Mouse (Mus musculus) lung, postnatal 25 days (tissue): ENCODE measurements around the gene Caly.

Experiments
- DNase-seq: peaks from one replicate; pipeline ENCODE4 v3.0.0; 2022; ENCODE audit warnings: low spot score

Gene Caly

DNA sequence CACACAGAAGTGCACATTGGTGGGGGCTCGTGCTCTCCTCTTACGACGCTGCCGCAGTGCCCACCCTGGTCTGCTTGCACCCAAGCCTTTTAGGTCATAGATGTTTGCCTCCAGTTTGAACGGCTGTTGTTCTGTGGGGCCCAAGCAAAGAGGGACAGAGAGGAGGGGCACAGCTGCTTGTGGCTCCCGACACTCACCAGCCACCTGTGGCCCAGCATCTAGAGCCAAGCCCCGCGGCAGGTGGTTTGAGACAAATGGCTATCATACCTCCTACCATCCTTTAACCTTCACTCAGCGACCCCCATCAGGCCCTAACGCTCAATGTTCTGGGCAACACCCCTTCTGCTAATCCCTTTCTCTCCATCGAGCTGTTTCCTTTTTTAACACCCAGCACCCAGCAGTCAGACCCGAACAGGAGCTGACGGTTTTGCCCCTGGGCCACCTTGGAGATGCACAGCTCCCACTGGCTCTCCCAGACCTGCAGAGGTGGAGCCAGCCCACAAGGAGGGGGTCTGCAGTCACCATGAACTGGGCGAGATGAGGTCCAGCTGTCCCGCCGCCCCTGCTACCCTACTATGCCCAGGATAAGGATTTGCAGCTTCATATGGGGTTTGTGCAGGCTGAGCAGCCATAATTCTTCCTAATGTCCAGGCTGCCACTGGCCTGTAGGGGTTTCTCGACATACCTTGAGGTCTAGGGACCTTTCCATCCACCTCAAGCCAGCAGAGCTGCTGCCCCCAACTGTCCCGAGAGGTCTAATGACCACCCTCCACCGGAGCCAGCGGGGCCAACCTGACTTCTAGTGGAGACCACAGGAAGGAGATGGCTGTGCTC, 723 bp downstream of the Caly start:
- no peak for DNase-seq

DNA sequence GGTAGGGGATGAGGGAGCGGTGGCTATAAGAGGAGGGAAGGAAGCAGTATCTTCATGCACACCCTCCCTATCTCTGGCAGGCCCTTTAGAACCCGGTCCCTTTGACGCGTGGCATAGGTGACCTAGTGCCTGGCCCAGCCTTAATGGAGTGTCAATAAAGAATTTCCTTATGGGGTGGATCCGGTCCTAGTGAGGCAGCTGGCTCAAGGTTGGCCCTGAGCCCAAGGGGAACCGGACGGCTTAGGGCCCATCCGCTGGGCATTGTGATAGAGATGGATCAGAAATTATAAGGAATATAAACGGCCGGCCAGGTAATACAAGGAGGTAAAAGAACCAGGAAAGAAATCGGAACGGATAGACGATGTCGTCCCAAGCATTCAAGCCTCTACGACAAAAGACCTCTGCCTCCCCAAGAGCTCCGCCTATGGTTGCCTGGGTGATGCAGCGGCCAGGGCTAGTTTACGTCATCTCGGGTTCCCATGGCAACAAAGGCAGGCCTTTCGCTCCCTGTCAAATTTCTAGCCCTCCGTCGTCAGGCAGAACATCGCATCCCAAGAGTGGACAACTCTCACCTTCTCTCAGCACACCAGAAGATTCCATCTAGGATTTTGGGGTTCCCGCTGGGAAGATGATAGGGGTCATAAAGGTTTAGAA, 1.7 kb downstream of the Caly start:
- peak; percentile 19 for DNase-seq

DNA sequence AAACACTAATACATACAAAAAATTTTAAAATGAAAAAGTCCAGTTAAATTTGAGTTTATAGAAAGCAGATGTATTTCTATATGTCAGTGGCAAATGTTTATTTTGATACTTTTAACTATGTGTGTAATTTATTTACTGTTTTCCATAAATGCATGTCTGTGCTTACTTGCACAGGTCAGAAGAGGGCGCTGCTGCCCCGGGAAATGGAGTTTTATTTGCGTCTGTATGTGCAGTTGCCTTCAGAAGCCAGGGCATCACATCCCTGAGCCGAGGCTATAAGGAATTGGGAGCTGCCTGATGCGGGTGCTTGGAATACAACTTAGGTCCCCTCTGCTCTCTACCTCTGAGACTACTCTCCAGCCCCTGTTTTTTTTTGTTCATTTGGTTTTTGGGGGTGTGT, 3.6 kb downstream of the Caly start:
- peak; percentile 49 for DNase-seq

DNA sequence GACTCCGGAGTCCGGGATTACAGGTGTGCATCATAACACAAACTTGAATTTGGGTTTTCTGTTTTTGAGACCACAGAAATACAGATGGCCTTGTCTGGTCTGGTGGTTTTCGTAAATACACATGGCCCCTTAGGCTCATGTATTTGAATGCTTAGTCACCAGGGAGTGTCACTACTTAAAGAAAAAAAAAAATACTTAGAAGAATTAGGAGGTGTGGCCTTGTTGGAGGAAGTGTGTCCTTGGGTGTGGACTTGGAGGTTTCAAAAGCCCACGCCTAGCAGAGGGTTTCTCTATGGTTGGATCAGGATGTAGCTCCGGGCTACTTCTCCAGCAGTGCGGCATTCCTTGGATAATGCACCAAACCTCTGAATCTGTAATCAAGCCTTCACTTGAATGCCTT, 4.7 kb downstream of the Caly start:
- no peak for DNase-seq

DNA sequence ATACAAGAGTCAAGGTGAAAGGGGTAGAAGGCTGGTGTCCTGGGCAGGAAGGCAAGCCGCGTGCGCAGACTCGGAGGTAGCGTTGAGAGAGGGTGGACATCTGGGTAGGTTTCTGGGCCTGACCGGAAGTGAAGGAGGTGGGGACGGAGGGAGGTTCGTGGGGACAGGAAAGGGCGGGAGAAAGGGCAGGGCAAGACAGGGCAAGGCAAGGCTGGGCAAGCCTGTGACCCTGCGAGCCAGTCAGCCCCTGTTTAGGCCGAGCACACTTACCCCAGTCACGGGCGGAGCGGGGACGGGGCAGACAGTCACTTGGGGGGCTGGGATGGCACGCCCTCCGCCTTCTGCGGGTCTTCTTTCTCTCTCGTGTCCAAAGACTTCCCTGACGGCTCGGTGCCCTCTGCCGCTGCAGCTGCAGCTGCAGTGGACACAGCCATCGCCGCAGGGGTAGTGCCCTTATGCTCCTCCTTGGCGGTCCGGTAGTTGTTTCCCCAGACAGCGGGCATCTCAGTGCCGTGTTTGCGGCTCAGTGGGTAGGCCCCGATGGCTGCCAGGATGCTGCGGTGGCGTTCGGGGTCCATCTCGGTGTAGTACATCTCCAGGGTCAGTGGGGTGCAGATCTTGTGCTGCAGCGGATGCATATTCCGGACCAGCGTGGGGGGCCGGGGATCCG, 12.2 kb downstream of the Caly start:
- DNase-seq: no peak

DNA sequence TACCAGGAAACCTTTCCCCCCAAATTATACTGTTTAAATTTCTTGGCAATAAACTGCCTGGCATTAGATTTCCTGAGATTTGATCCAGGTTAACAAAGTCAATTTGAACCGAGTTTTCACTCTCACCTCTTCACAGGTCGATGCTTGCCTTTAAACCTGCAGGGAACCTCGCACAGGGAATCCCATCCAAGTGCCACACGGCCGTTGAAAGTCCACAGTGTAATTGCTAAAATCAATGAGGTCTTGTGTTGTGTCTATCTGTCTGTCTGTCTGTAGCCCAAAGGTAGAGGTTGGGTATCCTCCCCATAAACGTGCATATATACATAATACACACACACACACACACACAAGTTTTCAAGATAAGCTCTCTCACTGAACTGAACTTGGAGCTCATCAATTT, 15.0 kb downstream of the Caly start:
- DNase-seq: no peak

DNA sequence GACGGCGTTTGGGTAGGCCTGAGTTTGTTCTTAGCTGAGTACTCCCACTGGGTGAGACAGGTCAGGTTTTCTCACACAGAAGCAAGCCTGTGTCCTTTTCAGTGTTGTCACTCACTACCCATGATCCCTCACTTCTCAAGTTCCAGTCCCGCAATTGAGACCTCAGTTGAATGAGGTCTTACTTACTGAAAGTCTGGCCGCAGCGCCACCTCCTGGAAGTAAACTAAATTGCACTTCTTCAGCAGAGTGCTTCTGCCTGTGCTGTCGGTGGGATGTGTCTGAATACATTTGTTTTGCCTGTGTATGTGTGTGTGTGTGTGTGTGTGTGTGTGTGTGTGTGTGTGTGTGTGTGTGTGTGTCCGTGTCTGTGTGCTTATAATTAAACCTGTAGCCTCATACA, 19.3 kb downstream of the Caly start:
- DNase-seq: peak; percentile 54

DNA sequence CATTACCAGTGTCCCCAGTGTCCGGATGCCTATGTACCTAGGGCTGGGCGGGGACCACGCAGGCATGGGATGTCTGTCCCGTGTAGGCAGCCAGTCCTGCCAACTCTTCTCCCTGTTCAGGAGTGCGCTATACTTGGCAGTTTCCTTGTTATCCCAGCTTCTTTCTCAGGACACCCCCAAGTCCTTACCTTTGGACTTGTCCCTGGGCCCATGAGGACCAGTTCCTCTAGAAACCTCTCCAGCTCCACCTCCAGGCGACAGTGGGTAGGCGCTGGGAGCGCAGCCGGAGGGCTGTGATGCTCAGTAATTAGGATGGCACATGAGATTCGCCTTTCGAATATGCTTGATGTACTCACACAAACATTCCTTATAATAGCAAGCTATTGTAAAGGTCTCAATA, 20.0 kb downstream of the Caly start:
- DNase-seq: no peak

DNA sequence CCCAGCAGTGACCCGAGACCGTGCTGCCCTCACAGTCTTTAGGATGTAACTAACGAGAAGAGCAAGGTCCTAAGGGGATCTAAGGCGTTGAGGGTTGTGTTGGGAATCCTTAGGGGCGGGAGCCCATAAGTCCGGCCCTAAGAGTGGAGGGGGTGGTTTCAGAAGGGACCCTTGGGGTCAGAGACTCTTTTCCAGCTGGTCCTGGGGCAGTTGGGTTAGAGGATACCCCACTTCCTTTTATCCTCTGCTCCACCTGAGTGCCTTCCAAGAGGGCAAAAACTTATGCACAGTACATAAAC, 20.6 kb downstream of the Caly start:
- no peak for DNase-seq

DNA sequence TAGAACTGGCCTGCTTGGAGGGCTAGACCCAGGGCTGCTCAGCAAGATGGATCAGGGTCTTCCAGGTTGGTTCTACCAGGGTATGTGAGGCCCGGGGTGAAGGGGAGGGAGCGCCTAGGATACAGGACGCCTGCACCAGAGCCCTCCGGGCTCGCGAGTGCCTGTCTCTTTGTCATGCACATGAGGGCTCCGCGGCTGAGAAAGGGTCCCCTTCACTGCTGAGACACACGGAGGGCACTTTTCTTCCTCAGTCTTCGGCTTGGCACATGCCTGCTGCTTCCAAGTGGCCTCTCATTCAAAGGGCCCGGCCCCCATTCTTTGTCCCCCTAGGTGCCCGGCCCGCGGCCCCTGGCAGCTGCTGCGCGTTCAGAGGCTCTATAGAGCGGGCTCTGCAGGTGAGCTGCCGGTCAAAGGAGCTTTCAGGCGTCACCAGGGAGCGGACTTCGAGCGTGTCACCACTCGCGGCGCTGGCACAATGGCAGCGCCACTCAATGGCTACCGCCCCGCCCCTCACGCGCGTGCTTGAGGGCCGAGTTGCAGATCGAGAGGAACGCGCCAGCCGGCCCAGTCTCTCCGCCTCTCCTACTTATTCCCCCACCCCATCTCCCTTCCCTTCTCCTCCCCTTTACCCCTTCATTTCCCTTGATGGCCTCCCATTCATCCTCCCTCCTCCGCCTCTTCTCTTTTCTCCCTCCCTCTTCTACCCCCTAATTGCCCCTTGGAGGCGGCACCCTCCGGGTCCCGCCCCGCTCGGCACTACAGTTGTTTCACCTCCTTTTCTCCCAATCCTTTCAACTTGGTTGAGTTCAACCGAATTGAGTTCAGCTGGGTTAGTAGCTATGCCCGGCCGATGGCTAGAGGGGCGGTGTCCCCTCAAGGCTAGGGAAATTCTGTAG, 21.2 kb downstream of the Caly start:
- DNase-seq: peak; percentile 28

DNA sequence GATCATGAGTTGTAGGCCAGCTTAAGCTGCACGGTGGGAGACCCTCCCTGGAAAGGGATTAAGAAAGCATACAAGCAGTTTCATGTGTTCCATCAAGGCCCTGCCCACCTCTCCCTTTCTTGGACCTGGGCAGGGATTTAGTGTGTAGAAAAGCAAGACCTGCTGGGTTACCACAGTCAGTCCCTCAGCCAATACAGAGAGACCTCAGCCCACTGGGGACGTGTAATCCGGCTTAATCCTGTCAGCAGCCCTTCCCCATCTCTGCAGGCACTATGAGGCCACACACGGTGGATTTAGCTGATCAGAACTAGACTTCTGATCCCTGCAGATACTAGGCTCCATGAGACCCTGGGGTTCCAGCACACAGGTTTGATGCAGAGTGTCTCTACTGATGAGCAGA, 22.7 kb downstream of the Caly start:
- no peak for DNase-seq

DNA sequence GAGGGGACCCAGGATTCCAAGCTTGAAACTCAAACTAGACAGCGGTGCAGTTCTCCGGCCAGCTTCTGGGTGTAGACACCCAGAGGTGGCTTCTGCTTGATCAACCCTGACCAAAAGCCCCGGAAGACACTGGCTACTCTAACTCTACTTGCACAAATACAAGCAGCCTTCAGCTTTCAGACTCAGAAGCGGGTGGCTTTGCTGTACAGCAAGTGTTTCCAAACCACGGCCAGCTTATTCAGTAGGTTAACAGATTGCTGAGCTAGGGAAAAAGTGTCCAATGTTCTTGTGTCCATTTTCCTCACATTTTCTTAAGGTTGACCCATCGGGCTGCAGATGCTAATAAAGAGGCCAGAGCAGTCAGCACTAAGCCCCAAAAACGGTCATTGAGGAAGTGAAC, 23.8 kb downstream of the Caly start:
- DNase-seq: no peak

DNA sequence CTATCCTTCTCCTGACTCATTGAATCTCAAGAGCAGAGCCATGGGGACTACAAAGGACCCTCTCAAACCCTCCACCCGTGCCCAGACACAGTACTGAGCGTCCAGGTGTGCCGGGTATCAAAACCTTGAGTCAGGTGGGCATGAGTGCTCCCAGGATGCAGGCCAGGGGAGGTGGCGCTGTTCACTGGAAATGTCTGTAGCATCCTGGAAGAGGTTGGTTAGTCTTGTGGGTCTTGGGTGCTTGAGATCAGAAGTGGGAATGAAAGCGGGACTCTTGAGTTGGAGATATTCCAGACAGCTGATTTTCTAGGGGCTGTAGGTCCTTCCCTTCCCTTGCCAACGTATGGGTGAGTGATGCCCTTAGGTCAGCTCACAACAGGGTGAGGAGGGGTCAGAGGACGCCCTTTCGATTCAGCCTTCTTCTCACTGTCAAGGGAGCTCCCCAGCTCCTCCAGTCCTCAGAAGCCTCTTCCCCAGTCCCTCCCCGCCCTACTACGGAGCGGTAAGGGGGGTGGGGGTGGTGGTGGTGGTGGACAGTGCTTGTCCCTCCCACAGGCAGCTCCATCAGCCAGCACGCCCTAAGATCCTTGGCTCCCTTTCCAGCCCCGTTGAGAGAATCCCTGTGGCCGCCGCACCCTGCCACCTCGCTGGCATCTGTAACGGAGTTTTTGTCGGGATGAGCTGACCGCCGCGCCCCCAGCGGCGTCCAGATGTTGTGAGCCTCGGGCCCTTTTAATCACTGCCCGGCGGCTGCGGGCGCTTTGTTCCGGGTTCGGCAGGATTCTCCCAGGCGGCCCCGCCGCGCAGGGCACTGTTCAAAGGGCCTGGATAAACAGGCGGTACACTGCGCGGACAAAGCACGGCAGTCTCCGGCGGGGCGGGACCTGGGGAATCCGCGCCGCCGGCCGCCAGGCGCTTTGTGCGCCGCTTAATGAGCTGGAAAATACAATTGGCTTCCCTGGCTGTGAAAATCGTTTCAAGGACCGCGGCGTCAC, 24.6 kb downstream of the Caly start:
- no peak for DNase-seq

DNA sequence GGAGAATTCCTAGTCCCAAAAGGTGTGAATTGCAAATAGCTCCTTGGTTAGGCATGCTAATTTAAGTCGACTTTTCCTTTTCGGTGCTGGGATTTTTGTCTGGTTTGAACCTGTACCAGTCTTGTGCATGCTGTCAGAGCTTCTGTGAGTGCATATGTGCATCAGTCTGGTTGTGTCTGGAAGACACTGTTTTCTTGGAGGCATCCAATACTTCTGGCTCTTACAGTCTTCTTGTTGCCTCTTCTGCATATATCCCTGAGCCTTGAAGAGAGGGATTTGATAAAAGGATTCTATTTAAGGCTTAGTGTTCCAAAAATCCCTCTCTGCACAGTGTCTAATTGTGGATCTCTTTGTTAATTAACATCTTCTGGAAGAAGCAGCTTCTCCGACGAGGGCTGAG, 28.2 kb downstream of the Caly start:
- DNase-seq: no peak

DNA sequence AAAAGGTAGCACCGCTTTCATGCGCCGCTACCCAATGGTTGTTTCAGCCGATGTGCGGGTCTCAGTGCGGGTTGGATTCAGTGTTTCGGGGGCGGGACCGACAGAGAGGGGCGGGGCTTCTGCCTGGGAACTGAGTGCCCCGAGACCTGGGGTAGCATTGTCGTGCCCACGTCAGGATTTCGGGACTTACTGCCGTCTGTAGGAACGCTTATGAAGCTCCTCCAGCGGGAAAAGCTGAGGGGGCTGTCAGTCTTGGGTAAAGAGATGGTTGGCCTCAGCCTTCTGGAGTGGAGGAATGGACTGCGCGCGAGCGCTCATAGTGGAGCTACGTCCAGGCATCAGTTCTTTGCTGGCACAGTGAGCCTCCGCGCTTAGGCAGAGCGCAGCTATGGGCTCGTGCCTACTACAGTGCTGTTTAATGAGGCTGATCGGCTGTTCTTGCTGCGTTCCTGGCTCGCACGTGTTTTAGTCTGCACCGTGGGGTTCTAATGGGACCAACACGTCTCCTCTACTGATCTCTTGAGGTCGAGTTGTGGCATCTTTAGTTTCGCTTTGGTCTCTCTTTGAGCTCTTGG, 33.1 kb downstream of the Caly start:
- DNase-seq: no peak

DNA sequence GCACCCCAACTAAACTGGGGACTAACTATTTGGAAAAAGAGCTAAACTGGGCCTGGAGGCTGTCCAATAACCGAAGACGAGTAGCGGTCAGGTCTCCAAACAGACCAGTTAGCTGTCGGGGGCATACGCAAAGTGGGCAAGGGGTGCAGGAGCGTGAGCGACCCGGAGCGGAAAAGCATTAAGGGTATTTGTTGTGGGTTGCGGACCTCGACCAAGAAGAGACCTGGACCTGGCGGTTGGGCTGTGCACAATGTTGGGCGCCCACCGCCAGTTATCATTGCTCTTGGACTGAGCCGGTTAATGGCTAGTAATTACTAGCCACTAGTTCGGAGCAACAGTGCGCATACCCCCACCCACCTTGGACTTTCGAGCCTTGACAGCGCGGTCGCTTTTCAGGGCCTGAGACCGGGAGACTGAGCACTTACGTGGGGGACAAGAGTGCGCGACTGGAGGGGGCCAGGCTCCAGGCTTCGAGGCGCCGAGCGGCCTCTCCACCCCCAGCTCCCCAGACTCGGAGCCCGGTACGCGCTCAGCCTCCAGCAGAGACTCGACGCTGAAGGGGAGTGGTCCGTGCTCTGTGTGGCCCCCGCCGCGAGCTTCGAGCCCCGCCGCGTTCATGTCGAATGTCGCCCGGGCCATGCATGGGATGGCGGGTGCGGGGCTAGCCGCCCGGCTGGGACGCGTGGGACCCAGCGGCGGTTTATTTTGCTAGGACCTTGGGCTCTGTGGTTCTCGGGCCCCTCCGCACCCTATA, 33.8 kb downstream of the Caly start, which contains the start of gene Msx3:
Msx3 (minus strand) TSS at position 729 of the 754 bp plus-strand sequence.
- DNase-seq: no peak

DNA sequence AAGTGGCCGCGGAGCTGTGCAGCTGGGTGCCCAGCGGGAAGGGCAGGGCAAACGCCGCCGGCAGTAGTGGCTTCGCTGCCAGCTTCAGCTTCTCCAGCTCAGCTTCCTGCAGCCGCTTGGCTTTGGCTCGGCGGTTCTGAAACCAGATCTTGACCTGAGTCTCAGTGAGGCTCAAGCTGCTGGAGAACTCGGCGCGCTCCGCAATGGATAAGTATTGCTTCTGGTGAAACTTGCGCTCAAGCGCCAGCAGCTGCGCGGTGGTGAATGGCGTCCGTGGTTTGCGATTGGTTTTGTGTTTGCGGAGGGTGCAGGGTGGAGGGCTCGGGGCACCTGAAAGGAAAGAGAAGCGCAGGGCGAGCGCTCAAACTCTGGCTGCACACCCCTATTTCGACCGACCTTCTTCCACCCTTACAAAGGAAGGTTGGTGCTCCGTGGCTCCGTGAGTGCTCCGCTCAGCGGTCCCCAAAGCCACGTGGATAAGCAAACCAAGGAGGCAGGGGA, 34.5 kb downstream of the Caly start:
- no peak for DNase-seq

DNA sequence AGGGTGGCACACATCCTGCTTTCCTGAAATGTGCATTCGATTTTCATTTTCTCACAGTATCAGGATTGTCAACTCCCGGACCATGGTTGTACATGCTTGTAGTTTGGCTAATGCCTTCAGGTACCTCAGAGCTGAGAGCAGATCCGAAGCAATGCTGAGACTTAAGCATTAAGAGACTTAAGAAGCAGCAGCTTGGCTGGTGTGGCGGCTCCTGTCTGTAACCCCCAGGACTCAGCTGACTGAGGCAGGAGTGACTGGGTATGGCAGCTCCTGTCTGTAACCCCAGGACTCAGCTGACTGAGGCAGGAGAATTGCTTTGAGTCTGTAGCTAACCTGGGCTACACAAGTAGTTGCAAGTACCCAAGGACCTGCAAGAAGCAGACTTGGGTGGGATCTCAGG, 36.8 kb downstream of the Caly start:
- DNase-seq: no peak

DNA sequence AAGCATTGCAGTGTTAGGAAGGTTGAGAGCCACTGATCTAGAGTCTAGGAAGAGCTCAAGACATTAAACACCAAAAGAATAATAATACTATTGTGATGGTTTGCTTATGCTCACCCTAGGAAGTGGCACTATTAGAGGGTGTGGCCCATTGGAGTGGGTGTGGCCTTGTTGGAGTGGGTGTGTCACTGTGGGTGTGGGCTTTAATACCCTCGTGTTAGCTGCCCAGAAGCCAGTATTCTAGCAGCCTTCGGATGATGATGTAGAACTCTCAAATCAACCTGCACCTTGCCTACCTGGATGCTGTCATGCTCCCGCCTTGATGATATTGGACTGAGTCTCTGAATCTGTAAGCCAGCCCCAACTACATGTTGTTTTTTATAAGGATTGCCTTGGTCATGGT, 39.6 kb downstream of the Caly start:
- no peak for DNase-seq

DNA sequence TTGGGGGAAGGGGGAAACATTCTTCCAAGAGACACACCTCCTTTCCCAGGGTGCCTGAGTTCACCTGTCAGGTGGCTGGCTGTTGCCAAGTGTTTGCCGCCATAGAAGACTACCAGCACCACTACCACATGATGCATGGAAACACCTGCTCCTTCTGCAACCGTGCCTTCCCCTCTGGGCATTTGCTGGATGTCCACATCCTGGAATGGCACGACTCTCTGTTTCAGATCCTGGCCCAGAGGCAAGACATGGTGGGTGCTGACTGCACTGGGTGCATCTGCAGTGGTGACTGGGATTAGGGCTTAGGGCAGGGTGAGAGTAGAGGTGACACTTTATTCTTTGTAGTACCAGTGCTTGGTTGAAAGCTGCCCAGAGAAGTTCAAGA, 45.2 kb downstream of the Caly start:
- no peak for DNase-seq
